Mouse (Mus musculus) ES-E14 (cell line): ENCODE measurements at regions not wholly inside any gene's neighbourhood (a gene's known extent, or its start where the extent isn't known, plus 50 kb on each side); places are given as distances from the start of the nearest gene placed in this dataset.

Source experiments
- CHD2 ChIP-seq: IDR thresholded peaks from 2 replicates; pipeline ENCODE4 v1.6.1; 2014; ENCODE audit warnings: mild to moderate bottlenecking, low read depth, low read length, inconsistent platforms
- HCFC1 ChIP-seq: IDR thresholded peaks from 2 replicates; pipeline ENCODE4 v1.6.1; 2012; ENCODE audit warnings: low read length, inconsistent platforms, borderline replicate concordance; ENCODE audit not compliant: insufficient read depth
- MAFK ChIP-seq: IDR thresholded peaks from 2 replicates; pipeline ENCODE4 v1.6.1; 2014; ENCODE audit warnings: mild to moderate bottlenecking, low read depth, low read length, inconsistent platforms; ENCODE audit not compliant: insufficient read depth
- ZC3H11A ChIP-seq: IDR thresholded peaks from 2 replicates; pipeline ENCODE4 v1.6.1; 2012; ENCODE audit warnings: low read depth, mild to moderate bottlenecking, inconsistent platforms, low read length, borderline replicate concordance
- ZNF384 ChIP-seq: IDR thresholded peaks from 2 replicates; pipeline ENCODE4 v1.6.1; 2012; ENCODE audit warnings: low read depth, low read length, inconsistent platforms

DNA sequence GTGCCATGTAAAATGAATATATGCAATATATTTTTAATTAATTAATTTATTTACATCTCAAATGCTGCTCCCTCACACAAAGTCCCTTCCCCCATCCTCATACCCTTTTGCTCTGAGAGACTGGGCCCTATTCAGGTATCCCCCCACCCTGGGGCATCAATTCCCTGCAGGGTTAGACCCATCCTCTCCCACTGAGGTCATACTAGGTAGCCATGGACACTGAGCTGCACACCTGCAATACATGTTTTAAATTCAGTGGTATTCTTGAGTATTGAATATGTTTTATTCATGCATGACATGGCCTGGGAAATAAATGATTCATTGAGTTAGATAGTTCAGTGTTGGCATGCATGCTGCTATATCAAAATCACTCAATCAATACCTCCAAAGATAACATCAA is 156.0 kb downstream of the Etaa1 start:
- TF ChIP-seq MAFK (no peak), ZNF384 (no peak), HCFC1 (no peak), CHD2 (no peak), ZC3H11A (no peak)
